Mouse (Mus musculus) intestine, embryonic 16.5 days (tissue): ENCODE measurements around the gene Gm44790. TPM values are rescaled to one million over a fixed set of nuclear protein-coding genes. Genes with fewer than 3 reads are reported as not detected.
"Not testable (repeated sequence)": the region's sequence is repeated elsewhere in the genome, so short reads cannot be mapped to it uniquely, and the experiment has no call there.

Source experiments
- ATAC-seq: fragments of 200-750 bp; cut with Nextera tagmentation; 2 replicates; pipeline ENCODE4 v1.8.0; 2017; ENCODE audit warnings: moderate TSS enrichment, moderate library complexity
- H3K27ac ChIP-seq: fragments of 300-500 bp; sonication (generic); 2 replicates; pipeline ENCODE4 v1.5.1; 2014; ENCODE audit warnings: mild to moderate bottlenecking, low read length
- H3K27me3 ChIP-seq: fragments of 300-500 bp; sonication (generic); replicated peaks from 2 replicates; pipeline ENCODE4 v1.6.1; 2014; ENCODE audit warnings: low read length, control low read depth, mixed read lengths; ENCODE audit not compliant: control insufficient read depth, insufficient read depth
- H3K36me3 ChIP-seq: fragments of 300-500 bp; sonication (generic); 2 replicates; pipeline ENCODE4 v1.6.1; 2014; ENCODE audit warnings: low read length, control low read depth; ENCODE audit not compliant: control insufficient read depth, insufficient read depth
- H3K4me1 ChIP-seq: fragments of 300-500 bp; sonication (generic); 2 replicates; pipeline ENCODE4 v1.6.1; 2014; ENCODE audit warnings: low read length, control low read depth, mixed read lengths; ENCODE audit not compliant: control insufficient read depth, insufficient read depth
- H3K4me2 ChIP-seq: fragments of 300-500 bp; sonication (generic); 2 replicates; pipeline ENCODE4 v1.6.1; 2014; ENCODE audit warnings: low read depth, low read length, control low read depth
- H3K4me3 ChIP-seq: fragments of 300-500 bp; sonication (generic); 2 replicates; pipeline ENCODE4 v1.5.1; 2014; ENCODE audit warnings: mild to moderate bottlenecking, low read length
- H3K9ac ChIP-seq: fragments of 300-500 bp; sonication (generic); 2 replicates; pipeline ENCODE4 v1.6.1; 2014; ENCODE audit warnings: low read depth, low read length
- H3K9me3 ChIP-seq: fragments of 300-500 bp; sonication (generic); 2 replicates; pipeline ENCODE4 v1.6.1; 2016; ENCODE audit warnings: low read length, control low read depth; ENCODE audit not compliant: control insufficient read depth
- WGBS: fragments of 180-500 bp; shearing (Covaris S2); extraction: QIAGEN DNeasy Blood & Tissue Kit; methylation state at CpG from one replicate; pipeline ENCODE4 v1.1.7; 2014; 5-methylcytosine and 5-hydroxymethylcytosine counted together
- polyA plus RNA-seq: library from polyadenylated mRNA; unstranded; fragments of >200 nt; fragmentation: Nextera tagmentation; extraction: Ambion mirVana; gene quantifications from 2 replicates; pipeline ENCODE4 v1.2.1, GENCODE M21; 2015

Gene Gm44790
- not detected in 2 replicates for polyA plus RNA-seq

- Histone ChIP-seq H3K4me3 (no peak within 1 kb of the TSS), H3K4me2 (no peak within 1 kb of the TSS), H3K27me3 (no peaks in the 10 kb centered on the region), H3K36me3 (peaks cover 24% of the 10 kb centered on the region; the same call in 1 of the 2 replicates), H3K4me1 (no peaks in the 10 kb centered on the region), H3K9me3 (no peaks in the 10 kb centered on the region), H3K27ac (no peak within 1 kb of the TSS), H3K9ac (no peak within 1 kb of the TSS)
- WGBS = 94% methylated on average over 1 of the region's 1 CpGs
- no peak for ATAC-seq
Observed at GRCm38 (mm10) chr6:86426358-86426757, at the start of gene Gm44790. Gene Gm44790 (plus strand): TSS chr6:86426658.

- WGBS = 88% methylated on average over 3 of the region's 3 CpGs
- Histone ChIP-seq H3K4me3 (no peak overlapping the region), H3K27ac (no peak overlapping the region), H3K9ac (no peak overlapping the region), H3K9me3 (no peaks in the 10 kb centered on the region), H3K27me3 (no peaks in the 10 kb centered on the region), H3K4me1 (no peaks in the 10 kb centered on the region), H3K4me2 (no peak overlapping the region), H3K36me3 (peaks cover 6% of the 10 kb centered on the region)
- ATAC-seq = no peak
Observed at GRCm38 (mm10) chr6:86378341-86378740, 48.1 kb upstream of the Gm44790 start.

DNA sequence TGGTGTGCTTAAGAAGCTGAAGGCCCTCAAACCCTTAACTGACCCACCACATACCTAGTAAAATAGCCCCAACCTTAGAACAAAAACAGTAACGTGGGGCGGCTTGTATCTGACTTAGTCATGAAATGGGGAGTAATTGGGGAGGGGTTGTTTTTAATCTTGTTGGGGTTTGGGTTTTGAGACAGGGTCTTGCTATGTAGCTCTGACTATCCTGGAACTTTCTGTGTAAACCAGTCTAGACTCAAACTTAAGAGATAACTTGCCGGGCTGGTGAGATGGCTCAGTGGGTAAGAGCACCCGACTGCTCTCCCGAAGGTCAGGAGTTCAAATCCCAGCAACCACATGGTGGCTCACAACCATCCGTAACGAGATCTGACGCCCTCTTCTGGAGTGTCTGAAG, 46.3 kb upstream of the Gm44790 start:
- H3K9me3 ChIP-seq, H3K4me2 ChIP-seq, H3K4me3 ChIP-seq, H3K27ac ChIP-seq, H3K9ac ChIP-seq, H3K27me3 ChIP-seq, H3K36me3 ChIP-seq, ATAC-seq, H3K4me1 ChIP-seq: not testable (repeated sequence)
- 83% methylated on average over 6 of the region's 8 CpGs for WGBS

GRCm38 (mm10) chr6:86382551-86382950, 43.9 kb upstream of the Gm44790 start:
- Histone ChIP-seq H3K9me3 (no peaks in the 10 kb centered on the region), H3K27ac (no peak overlapping the region), H3K4me1 (no peaks in the 10 kb centered on the region), H3K9ac (no peak overlapping the region), H3K27me3 (no peaks in the 10 kb centered on the region), H3K4me3 (no peak overlapping the region), H3K4me2 (no peak overlapping the region), H3K36me3 (peaks cover 8% of the 10 kb centered on the region)
- no peak for ATAC-seq

DNA sequence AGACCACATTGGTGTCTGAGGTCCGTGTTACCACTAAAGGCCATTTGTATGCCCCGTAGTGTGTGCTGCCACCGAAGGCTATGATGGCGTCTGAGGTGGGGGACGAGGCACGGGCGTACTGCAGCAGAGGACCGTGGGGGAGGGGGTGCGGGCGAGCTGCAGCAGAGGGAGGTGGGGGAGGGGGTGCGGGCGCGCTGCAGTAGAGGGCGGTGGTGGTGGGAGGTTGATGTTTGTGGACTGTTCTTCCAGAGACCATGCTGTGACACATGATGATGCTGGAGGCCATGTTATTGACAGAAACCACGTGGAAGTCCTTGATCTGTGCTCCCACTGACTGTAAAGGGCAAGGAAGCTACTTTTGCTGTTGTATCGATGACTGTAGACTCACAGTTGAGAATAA, 43.1 kb upstream of the Gm44790 start:
- H3K9me3 ChIP-seq = no peaks in the 10 kb centered on the region
- H3K27ac ChIP-seq = no peak overlapping the region
- H3K4me2 ChIP-seq = no peak overlapping the region
- peaks cover 11% of the 10 kb centered on the region for H3K36me3 ChIP-seq
- no peak overlapping the region for H3K4me3 ChIP-seq
- 53% methylated on average over 16 of the region's 16 CpGs for WGBS
- no peak for ATAC-seq
- H3K9ac ChIP-seq = no peak overlapping the region
- no peaks in the 10 kb centered on the region for H3K27me3 ChIP-seq
- no peaks in the 10 kb centered on the region for H3K4me1 ChIP-seq

DNA sequence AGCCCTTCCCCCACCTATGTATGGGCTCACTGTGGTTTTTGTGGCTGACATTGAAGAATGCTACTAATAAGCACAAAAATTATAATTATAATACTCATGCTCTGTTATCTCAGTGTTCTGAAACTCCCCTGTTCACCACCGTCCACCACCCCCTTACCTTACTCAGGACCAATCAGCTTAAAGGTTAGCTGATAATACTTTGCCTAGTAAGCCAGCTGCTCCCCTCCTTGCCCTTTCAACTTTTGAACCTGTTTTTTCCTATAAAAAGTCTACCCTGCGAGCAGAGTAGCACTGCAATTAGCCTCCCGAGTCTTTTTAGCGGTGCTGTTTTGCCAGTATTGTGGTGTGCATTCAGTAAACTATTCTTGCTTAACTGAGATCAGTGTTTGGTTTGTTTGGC, 41.8 kb upstream of the Gm44790 start:
- Histone ChIP-seq H3K9ac (no peak overlapping the region), H3K36me3 (peaks cover 15% of the 10 kb centered on the region; the same call in 1 of the 2 replicates), H3K27me3 (no peaks in the 10 kb centered on the region), H3K4me2 (no peak overlapping the region), H3K27ac (no peak overlapping the region), H3K4me3 (no peak overlapping the region), H3K9me3 (no peaks in the 10 kb centered on the region), H3K4me1 (no peaks in the 10 kb centered on the region)
- 56% methylated on average over 4 of the region's 4 CpGs for WGBS
- no peak for ATAC-seq

DNA sequence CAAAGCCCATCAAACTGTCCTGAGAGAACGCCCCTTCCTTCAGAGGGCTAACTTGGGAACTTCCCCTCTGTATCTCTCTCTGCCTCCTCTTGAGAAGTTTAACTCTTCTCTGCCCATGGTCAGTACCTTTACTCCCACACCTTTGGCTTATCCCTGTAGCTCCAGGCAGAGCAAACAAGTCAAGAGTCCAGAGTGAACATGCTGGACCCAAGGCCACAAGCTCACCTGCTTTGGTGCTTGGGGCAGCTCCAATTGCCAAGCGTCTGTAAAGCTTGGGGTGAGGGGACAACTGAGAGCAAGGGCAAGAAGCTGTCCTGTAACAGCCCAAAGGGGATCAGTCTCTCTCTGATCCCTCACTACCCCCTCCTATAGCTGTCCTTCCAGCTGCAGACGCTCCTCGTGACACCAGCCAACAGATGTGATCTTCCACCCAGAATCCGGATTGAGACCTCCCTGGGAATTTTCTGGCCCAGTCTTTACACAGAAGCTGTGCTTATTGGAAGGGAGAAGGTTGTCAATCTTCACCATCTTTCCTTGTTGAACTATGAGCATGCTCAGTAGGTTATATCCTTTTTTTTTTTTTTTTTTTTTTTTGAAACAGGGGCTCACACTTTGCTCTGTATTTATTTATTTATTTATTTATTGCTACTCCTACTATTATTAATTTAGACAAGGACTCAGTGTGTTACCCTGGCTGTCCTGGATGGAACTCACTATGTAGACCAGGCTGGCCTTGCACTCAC, 40.9 kb upstream of the Gm44790 start:
- Histone ChIP-seq H3K36me3 (peaks cover 21% of the 10 kb centered on the region), H3K4me1 (no peaks in the 10 kb centered on the region), H3K9me3 (no peaks in the 10 kb centered on the region), H3K27me3 (no peaks in the 10 kb centered on the region), H3K27ac (no peak overlapping the region), H3K4me3 (no peak overlapping the region), H3K4me2 (no peak overlapping the region), H3K9ac (no peak overlapping the region)
- no peak for ATAC-seq
- 82% methylated on average over 5 of the region's 5 CpGs for WGBS

DNA sequence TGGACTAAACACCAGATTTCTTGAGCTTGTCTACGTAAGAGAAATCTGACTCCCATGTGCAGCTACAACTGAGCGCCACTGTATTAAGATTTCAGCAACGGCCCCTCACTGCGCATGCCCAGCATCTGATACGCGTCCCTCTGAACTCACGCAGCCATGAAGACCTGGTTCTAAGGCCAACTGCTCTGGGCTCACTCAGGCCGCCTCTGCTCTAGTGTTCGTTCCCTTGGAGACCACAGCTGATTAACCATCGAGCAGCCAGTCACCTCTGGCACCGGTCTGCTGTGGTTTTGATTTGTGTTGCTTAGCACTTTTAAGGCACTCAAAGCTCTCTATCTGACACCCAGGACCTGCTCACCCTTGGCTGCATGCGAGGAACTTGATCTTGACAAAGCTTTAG, 39.1 kb upstream of the Gm44790 start:
- no peak for ATAC-seq
- 83% methylated on average over 12 of the region's 12 CpGs for WGBS
- peaks cover 37% of the 10 kb centered on the region for H3K36me3 ChIP-seq
- H3K4me3 ChIP-seq = no peak overlapping the region
- no peaks in the 10 kb centered on the region for H3K27me3 ChIP-seq
- no peaks in the 10 kb centered on the region for H3K4me1 ChIP-seq
- no peak overlapping the region for H3K9ac ChIP-seq
- H3K9me3 ChIP-seq = no peaks in the 10 kb centered on the region
- no peak overlapping the region for H3K4me2 ChIP-seq
- H3K27ac ChIP-seq = no peak overlapping the region

DNA sequence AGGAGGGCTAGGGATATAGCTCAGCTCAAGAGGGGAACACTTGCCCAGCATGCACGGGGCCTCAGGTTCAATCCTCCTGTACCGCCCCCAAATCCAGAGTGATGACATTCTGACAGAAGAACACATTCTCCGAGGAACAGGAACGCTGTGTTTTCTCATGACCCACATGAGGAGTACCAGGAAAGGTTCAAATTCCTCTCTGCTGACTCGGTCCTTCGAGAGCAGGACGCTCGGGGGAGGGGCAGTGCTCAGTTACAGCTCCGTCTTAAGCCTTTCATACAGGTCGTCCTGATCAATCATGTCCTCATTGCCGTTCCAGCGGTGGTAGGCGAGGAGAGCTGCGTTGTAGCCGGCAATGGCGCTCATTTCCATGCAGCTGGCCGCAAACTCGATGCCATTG, 38.0 kb upstream of the Gm44790 start:
- Histone ChIP-seq H3K27me3 (no peaks in the 10 kb centered on the region), H3K4me2 (no peak overlapping the region), H3K9ac (no peak overlapping the region), H3K4me3 (no peak overlapping the region), H3K36me3 (peaks cover 37% of the 10 kb centered on the region), H3K27ac (no peak overlapping the region), H3K9me3 (no peaks in the 10 kb centered on the region), H3K4me1 (no peaks in the 10 kb centered on the region)
- WGBS = 76% methylated on average over 18 of the region's 18 CpGs
- ATAC-seq = no peak

DNA sequence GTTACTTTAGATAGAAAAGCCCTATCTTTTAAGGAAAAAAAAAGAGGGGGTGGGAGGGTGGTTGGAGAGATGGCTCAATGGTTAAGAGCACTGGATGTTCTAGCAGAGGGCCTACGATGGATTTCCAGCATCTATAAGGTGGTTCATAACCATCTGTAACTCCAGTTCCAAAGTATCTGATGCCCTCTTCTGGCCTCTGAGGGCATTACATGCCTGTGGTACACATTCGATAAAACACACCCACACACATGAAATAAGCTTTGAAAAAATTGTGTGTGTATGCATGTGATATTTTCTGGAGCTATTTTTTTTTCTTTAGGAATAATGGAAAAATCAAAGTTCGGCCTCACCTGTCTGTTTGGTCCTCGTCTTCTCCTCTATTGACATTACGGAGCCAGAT, 35.1 kb upstream of the Gm44790 start:
- peaks cover 36% of the 10 kb centered on the region for H3K36me3 ChIP-seq
- no peak for ATAC-seq
- H3K27me3 ChIP-seq = no peaks in the 10 kb centered on the region

More for the DNA sequence above, 35.1 kb upstream of the Gm44790 start:
- no peak overlapping the region for H3K4me3 ChIP-seq
- H3K4me2 ChIP-seq = no peak overlapping the region
- H3K9ac ChIP-seq = no peak overlapping the region
- no peak overlapping the region for H3K27ac ChIP-seq
- whole genome bisulfite sequencing = 92% methylated on average over 5 of the region's 5 CpGs
- H3K4me1 ChIP-seq = peaks cover 14% of the 10 kb centered on the region
- no peaks in the 10 kb centered on the region for H3K9me3 ChIP-seq
